Mouse (Mus musculus) spleen, embryonic (tissue): Measurements from ENCODE around the gene Rps9.

Source experiments
- CTCF ChIA-PET: fragments of 350-600 bp; sonication (Branson Sonifier 250); formaldehyde crosslinking; loops from one replicate; lab custom pipeline; 2022; lab: Charles Lee

The Rps9 gene

GRCm38 (mm10) chr7:3703879-3704441 is at the start of gene Rps9:
Gene Rps9, plus strand, starts transcription at chr7:3703993.
- CTCF ChIA-PET, result interaction anchor here (1.1 kb wide), 1 partner anchor 10 kb away, joined by 3 read pairs; no protein-coding TSS in a partner anchor

GRCm38 (mm10) chr7:3656966-3657365 is 46.8 kb upstream of the Rps9 start:
- CTCF ChIA-PET, result no interaction called here

GRCm38 (mm10) chr7:3658578-3658977 is 45.2 kb upstream of the Rps9 start:
- CTCF ChIA-PET, result no interaction called here

GRCm38 (mm10) chr7:3664524-3665214 is 39.1 kb upstream of the Rps9 start:
- CTCF ChIA-PET, result no interaction called here

GRCm38 (mm10) chr7:3665215-3666114 is 38.3 kb upstream of the Rps9 start, which contains the start of gene Leng1:
Gene Leng1, minus strand, starts transcription at chr7:3665840.
- CTCF ChIA-PET, result no interaction called here

DNA sequence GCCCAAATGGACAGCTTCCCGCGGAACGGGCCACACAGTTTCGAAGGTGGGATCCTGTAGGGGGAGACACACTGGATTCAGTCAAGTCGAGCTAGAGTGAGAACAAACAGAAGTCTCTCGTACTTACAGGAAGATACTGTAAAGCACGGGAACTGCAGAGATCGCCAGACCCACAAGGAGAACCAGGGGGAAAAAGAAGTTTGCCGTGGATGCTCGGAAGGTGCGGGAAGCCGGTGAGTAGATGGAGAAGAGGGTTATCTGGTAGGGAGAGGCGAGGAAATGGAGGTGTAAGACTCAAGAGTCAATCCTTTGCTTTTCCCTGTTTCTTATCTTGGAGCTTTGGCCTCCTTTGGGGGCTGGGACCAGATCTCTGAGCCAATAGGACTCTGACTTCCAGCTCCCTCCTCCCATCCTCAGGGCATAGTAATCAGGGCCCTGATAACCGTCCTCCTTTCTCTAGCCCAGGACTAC is 36.8 kb upstream of the Rps9 start:
- CTCF ChIA-PET, result no interaction called here

DNA sequence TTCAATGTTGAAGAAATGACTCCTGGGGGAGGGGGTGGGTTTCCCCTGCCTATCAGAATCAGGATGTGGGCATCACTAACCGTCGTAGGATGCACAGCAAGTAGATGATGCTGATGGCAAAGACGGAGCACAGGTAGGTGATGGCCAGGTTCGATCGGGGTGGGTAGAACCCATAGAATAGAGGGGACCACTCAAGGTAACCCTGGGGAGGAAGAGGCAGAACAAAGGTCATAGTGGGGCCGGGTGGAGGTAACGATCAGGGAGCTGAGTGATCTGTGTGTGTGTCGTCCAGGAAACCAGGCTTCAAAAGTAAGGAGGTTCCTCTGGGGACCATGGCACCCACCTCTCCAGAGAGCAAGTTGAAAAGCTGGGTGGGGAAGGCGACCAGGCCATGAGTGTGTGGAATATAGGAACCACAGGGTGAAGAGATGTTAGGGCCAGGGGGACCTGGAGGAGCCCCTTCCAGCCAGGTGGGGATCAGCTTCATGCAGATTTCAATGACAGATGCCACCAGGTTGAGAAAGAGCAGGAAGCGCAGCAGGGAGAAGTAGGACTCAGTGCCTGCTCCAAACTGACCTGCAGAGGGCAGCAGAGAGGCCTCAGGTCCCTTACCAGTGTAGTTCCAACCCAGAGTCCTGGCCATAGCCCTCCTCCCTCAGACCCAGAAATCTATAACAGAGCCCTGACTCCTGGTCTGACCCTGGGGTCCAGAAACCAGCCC is 29.1 kb upstream of the Rps9 start:
- CTCF ChIA-PET, result no interaction called here

GRCm38 (mm10) chr7:3675228-3675548 is 28.6 kb upstream of the Rps9 start:
- CTCF ChIA-PET, result interaction anchor here (0.6 kb wide), 1 partner anchor 788 kb away, joined by 3 read pairs; no protein-coding TSS in a partner anchor

DNA sequence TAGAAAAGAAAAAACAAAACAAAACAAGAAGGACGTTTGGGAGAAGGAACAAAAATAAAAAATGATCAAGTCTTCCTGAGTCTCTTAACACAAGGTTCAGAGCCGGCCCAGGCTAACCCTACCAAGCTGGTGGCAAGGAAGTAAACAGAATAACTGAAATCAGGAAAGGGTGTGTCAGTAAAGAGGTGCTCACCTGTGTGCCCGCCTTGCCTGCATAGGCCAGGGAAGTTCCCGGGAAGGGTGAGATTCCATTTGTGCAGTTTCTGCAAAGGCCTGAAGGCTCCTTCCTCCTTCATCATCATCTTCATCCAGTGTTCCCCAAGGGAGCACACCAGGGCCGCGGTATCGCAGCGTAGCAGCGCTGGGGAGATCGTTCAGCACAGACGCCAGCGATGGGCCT is 27.4 kb upstream of the Rps9 start:
- CTCF ChIA-PET, result no interaction called here

DNA sequence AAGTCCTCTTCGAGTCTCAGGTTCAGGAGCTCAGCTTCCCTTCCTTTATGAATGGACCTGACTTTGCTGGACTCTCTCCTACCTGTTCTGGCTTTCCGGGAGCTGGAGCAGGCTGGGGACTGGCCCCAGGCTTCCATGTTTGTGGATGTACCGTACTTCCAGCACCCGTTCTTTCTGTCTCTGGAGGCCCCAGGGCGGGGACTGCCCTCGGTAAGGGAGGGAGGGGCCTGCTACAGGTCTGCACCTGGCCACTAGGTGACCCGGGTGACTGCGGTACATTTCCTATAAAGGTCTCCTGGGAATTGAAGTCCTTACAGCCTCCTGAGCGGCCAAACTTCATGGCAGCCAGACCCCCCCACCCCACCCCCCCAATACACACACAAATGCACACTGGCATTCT is 26.5 kb upstream of the Rps9 start, which contains the start of gene Tmc4:
TSS of gene Tmc4 (minus strand) at position 212 of the 400 bp plus-strand sequence.
- CTCF ChIA-PET, result no interaction called here

DNA sequence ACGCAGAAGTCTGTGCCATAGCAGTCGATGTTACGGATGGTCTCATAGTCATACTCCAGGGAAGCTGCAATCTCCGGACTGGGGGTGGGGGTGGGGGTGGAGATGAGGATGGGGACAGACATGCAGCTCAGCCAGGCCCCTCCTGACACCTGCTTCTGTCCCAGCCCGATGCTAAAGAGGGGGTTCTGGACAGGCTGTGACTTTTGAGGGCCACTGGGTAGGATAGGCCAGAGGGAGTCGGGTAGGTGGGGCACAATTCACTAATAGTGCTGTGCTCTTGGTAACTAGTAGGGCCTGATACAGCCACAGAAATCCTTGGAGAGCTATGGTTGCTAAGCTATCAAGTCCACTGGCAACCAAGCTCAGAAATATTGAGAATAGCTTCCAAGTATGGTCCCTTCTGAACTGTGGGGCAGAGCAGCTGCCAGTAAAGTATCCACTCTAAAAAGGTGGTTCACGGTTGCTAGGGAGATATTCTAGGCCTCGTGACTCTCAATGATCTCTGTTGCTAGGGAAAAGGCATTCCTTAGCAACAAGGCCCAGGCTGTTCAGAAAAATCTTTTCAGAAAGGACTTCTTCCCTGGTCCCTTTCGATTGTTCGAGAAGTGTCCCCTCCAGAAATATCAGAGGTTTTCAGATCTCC is 19.8 kb upstream of the Rps9 start:
- CTCF ChIA-PET, result no interaction called here

DNA sequence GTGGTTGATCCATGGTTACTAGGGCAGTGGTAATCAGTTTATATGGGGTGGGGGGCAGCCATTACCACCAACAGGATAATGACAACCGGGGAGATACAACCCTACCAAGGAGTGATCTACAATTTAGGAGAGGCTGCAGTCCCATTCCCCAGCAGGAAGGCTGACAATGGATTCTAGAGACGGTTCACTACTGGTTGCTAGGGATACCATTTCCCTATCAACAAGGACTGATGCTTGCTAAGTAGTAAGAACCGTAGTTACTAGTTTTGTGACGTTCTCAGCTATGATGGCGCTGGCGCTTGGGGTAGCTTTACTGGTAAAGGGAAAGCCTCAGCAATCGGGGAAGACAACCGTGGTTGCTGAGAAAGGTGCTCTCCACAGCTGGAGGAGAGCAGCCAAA is 19.1 kb upstream of the Rps9 start:
- CTCF ChIA-PET, result no interaction called here

GRCm38 (mm10) chr7:3685400-3686187 is 18.2 kb upstream of the Rps9 start:
- CTCF ChIA-PET, result no interaction called here

GRCm38 (mm10) chr7:3691919-3692318 is 11.9 kb upstream of the Rps9 start:
- CTCF ChIA-PET, result interaction anchor here (0.6 to 1.2 kb wide), 3 partner anchors 15 to 1101 kb away, joined by 3 to 12 read pairs (median 3); partner anchors contain the start of genes Cnot3 and Rpl28

DNA sequence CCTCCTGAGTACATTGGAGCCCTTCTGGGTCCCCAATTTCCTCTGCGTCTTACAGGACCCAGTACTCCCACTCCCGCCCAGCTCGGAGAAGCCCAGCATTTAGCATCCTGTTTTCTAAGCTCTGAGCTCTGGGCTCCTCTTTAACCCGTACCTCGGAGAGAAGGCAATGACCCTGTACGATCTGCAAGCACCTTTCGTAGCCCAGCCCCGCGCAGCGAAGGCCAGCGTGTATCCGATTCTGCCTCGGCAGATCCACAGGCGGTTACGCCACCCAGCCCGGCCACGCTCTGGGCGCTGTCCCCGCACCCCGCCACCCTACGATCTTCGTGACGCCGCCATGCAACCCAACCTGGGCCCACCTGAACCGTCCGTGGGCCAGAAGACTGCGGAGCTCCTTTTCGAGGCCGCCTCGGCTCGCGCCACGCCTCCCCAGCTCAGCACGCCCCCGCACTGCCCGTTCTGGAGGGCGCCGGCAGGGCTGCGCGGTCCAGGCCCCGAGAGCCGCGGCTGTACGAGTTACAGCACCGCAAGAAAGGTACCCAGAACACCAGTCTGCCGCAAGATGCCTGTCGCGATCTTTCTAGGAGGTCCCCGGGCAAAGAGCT is 11.3 kb upstream of the Rps9 start, which contains the start of gene Tsen34:
TSS of gene Tsen34 (plus strand) at position 482 of the 605 bp plus-strand sequence.
- CTCF ChIA-PET, result interaction anchor here (0.6 to 1.2 kb wide), 3 partner anchors 15 to 1100 kb away, joined by 3 to 12 read pairs (median 3); partner anchors contain the start of genes Cnot3 and Rpl28

DNA sequence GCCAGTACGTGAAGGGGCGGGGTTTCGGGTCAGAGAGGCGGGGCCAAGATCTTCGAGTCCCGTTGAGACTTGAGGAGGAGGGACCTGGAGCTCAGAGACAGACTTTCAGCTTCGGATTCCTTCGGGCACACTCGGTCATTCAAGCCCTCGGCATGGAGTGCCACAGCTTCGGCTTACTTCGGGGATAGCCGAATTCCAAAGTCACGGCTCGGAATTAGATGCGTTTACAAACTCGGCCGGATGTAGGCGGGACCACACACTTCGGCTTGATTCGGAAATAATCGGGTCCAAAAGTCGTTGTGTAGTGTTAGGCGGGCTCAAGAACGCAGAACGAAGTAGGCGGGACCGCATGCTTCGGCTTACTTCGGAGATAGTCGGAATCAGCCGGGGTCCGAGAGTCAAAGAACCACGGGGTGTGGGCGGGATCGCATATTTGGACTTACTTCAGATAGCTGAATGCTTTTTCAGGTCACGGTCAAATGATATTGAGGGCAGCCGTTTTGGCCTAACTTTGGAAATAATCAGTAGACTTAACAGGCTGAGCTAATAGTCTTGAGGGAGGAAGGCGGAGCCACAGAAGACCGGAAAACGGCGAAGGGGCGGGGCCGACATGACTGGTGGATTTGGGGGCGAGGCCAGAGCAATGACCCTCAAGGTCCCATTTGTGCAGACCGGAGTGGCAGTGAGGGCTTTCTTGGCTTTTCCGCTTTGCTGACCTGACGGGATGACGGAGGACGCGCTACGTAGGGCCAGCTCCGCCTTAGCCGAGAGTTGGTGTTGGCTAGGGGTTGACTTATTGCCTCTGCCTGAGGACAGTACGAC is 10.6 kb upstream of the Rps9 start, which contains the start of gene Mboat7:
TSS of gene Mboat7 (minus strand) at position 537 of the 822 bp plus-strand sequence.
- CTCF ChIA-PET, result interaction anchor here (1.2 kb wide), 1 partner anchor 14 kb away, joined by 3 read pairs; no protein-coding TSS in a partner anchor

GRCm38 (mm10) chr7:3693809-3694075 is 10.1 kb upstream of the Rps9 start:
- CTCF ChIA-PET, result no interaction called here

GRCm38 (mm10) chr7:3694076-3694948 is 9.5 kb upstream of the Rps9 start:
- CTCF ChIA-PET, result no interaction called here
